Mouse (Mus musculus): Measurements from ENCODE around the gene Fat3. TPM values are rescaled to one million over a fixed set of nuclear protein-coding genes. Genes with fewer than 3 reads are reported as not detected.

Gene Fat3
- polyA plus RNA-seq, 1 experiment: not detected

- no peak for TF ChIP-seq GATA1 (IDR thresholded peaks at IDR 0.05; ENCODE audit: low read length)
These were observed 196.1 kb downstream of the Fat3 start for GRCm38 (mm10) chr9:16304949-16305348.

- TF ChIP-seq GATA1 (IDR thresholded peaks at IDR 0.05; ENCODE audit: low read length): no peak
These were observed 198.6 kb downstream of the Fat3 start for GRCm38 (mm10) chr9:16302484-16302883.

- no peak for TF ChIP-seq GATA1 (IDR thresholded peaks at IDR 0.05; ENCODE audit: low read length)
These were observed 203.2 kb downstream of the Fat3 start for GRCm38 (mm10) chr9:16297935-16298334.

GRCm38 (mm10) chr9:16293928-16294806, 206.9 kb downstream of the Fat3 start:
- no peak for TF ChIP-seq GATA1 (IDR thresholded peaks at IDR 0.05; ENCODE audit: low read length)

- TF ChIP-seq GATA1 (IDR thresholded peaks at IDR 0.05; ENCODE audit: low read length): no peak
These were observed 208.6 kb downstream of the Fat3 start for GRCm38 (mm10) chr9:16292492-16292891.

GRCm38 (mm10) chr9:16290911-16291310, 210.2 kb downstream of the Fat3 start:
- no peak for TF ChIP-seq GATA1 (IDR thresholded peaks at IDR 0.05; ENCODE audit: low read length)

- TF ChIP-seq GATA1 (IDR thresholded peaks at IDR 0.05; ENCODE audit: low read length): no peak
These were observed 218.1 kb downstream of the Fat3 start for GRCm38 (mm10) chr9:16283033-16283432.

- TF ChIP-seq GATA1 (IDR thresholded peaks at IDR 0.05; ENCODE audit: low read length): no peak
These were observed 218.7 kb downstream of the Fat3 start for GRCm38 (mm10) chr9:16282291-16282804.

- no peak for TF ChIP-seq GATA1 (IDR thresholded peaks at IDR 0.05; ENCODE audit: low read length)
These were observed 225.5 kb downstream of the Fat3 start for GRCm38 (mm10) chr9:16275589-16275988.

- TF ChIP-seq GATA1 (IDR thresholded peaks at IDR 0.05; ENCODE audit: low read length): no peak
These were observed 227.0 kb downstream of the Fat3 start for GRCm38 (mm10) chr9:16274130-16274529.

- no peak for TF ChIP-seq GATA1 (IDR thresholded peaks at IDR 0.05; ENCODE audit: low read length)
These were observed 228.3 kb downstream of the Fat3 start for GRCm38 (mm10) chr9:16272810-16273209.

- TF ChIP-seq GATA1 (IDR thresholded peaks at IDR 0.05; ENCODE audit: low read length): no peak
These were observed 230.3 kb downstream of the Fat3 start for GRCm38 (mm10) chr9:16270768-16271114.

GRCm38 (mm10) chr9:16270056-16270767, 230.9 kb downstream of the Fat3 start:
- TF ChIP-seq GATA1 (IDR thresholded peaks at IDR 0.05; ENCODE audit: low read length): no peak

GRCm38 (mm10) chr9:16265519-16265918, 235.6 kb downstream of the Fat3 start:
- no peak for TF ChIP-seq GATA1 (IDR thresholded peaks at IDR 0.05; ENCODE audit: low read length)

GRCm38 (mm10) chr9:16257241-16257840, 243.7 kb downstream of the Fat3 start:
- TF ChIP-seq GATA1 (IDR thresholded peaks at IDR 0.05; ENCODE audit: low read length): no peak

GRCm38 (mm10) chr9:16256577-16257207, 244.4 kb downstream of the Fat3 start:
- no peak for TF ChIP-seq GATA1 (IDR thresholded peaks at IDR 0.05; ENCODE audit: low read length)

Data from G1E-ER4 (cell line).